Mouse (Mus musculus) bone marrow, adult 2 months (tissue): ENCODE results near the gene Slc23a2.

Source experiments
- CTCF ChIP-seq: fragments of 200-500 bp; IDR thresholded peaks from 2 replicates; pipeline ENCODE4 v1.5.1; 2011; ENCODE audit warnings: low read length, control low read depth; ENCODE audit not compliant: control insufficient read depth, insufficient read depth
- POLR2A ChIP-seq: fragments of 200-500 bp; IDR thresholded peaks from 2 replicates; pipeline ENCODE4 v1.6.1; 2011; ENCODE audit warnings: low read depth, mild to moderate bottlenecking, control low read depth, low read length, borderline replicate concordance; ENCODE audit not compliant: control insufficient read depth

DNA sequence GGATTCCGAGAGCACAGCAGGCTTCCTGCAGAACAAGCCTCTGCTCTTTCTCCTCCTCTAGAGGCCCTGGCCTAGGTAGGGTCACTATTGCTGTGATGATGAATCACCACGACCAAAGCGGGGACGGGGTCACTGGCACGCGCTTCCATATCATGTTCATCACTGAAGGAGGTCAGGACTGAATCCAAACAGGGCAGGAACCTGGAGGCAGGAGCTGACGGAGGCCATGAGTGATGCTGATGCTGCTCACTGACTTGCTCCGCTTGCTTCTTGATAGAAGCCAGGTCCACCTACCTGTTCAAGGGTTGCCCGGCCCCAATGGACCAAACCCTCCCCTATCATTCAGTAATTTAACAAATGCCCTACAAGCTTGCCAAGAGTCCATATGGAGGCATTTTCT lies 35.9 kb downstream of the Slc23a2 start:
- TF ChIP-seq CTCF (no peak), POLR2A (no peak)
